In the genomic region with DNA sequence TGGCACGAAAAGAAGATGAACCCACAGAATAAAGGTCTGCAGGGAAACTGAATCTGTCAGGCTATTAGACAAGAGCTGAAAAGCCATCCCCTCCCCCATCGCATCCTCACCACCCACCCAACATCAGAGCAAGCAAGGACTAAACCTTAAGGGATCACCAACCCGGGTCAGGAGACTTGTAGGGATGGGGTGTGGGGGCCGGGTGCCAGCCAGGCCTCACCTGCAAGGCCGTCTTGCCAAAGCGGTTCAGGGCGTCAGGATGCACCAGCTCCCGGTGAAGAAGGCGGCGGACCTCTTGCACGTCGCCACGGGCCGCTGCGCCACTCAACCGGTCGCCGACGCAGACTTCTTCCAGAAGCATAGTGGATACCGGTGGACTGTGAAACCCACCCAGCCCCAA, we compare ENCODE assay signal across 9 mouse cellular contexts. TPM values are rescaled to one million over a fixed set of nuclear protein-coding genes. Genes with fewer than 3 reads are reported as not detected.
DNase-seq lines count a peak whose midpoint lies in the region; ATAC-seq and TF ChIP-seq lines count a peak whose summit lies in the region.
"Had no signal": no experiment of that assay in that cellular context is flagged by ENCODE, and none has a peak within 500 bp of the region (broad histone marks: within the 10 kb centered on the region; RNA-seq: fewer than 3 reads in every experiment).

No protein-coding gene starts in this region.

- TF ChIP-seq EP300 in heart, adult 2 months (IDR thresholded peaks at IDR 0.05; ENCODE audit: insufficient read depth, low read depth, low read length), result no peak

- peak overlapping the region; percentile 87 for H3K4me2 ChIP-seq in forebrain, embryonic 13.5 days
- peak overlapping the region; percentile 80 for H3K4me2 ChIP-seq in liver, embryonic 16.5 days (ENCODE audit: low read depth, low read length)

- no peaks in the 10 kb centered on the region for H3K9me3 ChIP-seq in forebrain, embryonic 13.5 days (replicated peaks)
- no peaks in the 10 kb centered on the region for H3K9me3 ChIP-seq in liver, embryonic 16.5 days (replicated peaks; ENCODE audit: control insufficient read depth, low read length)

- H3K36me3 ChIP-seq in heart, adult 2 months (ENCODE audit: control insufficient read depth, insufficient read depth, low read length), result peaks cover 4% of the 10 kb centered on the region
- peaks cover 4% of the 10 kb centered on the region; the same call in 1 of the 2 replicates for H3K36me3 ChIP-seq in forebrain, embryonic 13.5 days (ENCODE audit: poor library complexity, severe bottlenecking)
- peaks cover 11% of the 10 kb centered on the region; the same call in 1 of the 2 replicates for H3K36me3 ChIP-seq in liver, embryonic 16.5 days (ENCODE audit: control insufficient read depth, insufficient read depth)

- TF ChIP-seq CTCF in heart, adult 2 months (IDR thresholded peaks at IDR 0.05), result no peak

- WGBS in heart, adult 2 months, result 1% methylated on average over 20 of the region's 20 CpGs
- WGBS in forebrain, embryonic 13.5 days, result under 1% methylated on average over 20 of the region's 20 CpGs
- WGBS in liver, embryonic 16.5 days (ENCODE audit: insufficient replicate concordance), result 0% methylated on average over 20 of the region's 20 CpGs

- intact Hi-C loops in heart, adult 2 months (cut with DNase I), result loop anchor here (5.0 kb wide), 1 partner anchor 68 kb away; no protein-coding TSS in a partner anchor
- intact Hi-C loops in heart, postnatal 25 days (cut with DNase I), result loop anchor here (5.0 kb wide), 1 partner anchor 48 kb away; no protein-coding TSS in a partner anchor

- no peak for ATAC-seq in forebrain, embryonic 13.5 days
- ATAC-seq in liver, embryonic 16.5 days (ENCODE audit: low read depth), result peak; percentile 0; the same call in 1 of the 2 replicates

- no peak for TF ChIP-seq POLR2A in heart, adult 2 months (IDR thresholded peaks at IDR 0.05; ENCODE audit: insufficient read depth, low read depth, low read length)

- H3K4me3 ChIP-seq in heart, adult 2 months, result peak overlapping the region; percentile 84
- peak overlapping the region; percentile 85 for H3K4me3 ChIP-seq in forebrain, embryonic 13.5 days
- peak overlapping the region; percentile 77 for H3K4me3 ChIP-seq in liver, embryonic 16.5 days (ENCODE audit: low read depth, low read length)

- DNase-seq in heart, adult 2 months, result no peak
- DNase-seq in heart, postnatal 25 days (ENCODE audit: low spot score), result no peak
- DNase-seq in right cerebral cortex, postnatal 4 days, result peak; percentile 51
- no peak for DNase-seq in right cerebral cortex, postnatal 14 days
- DNase-seq in T-cell, adult 2 months (ENCODE audit: low spot score), result no peak
- no peak for DNase-seq in urinary bladder, postnatal 14 days (ENCODE audit: low spot score)

- peaks cover 5% of the 10 kb centered on the region for H3K4me1 ChIP-seq in heart, adult 2 months (ENCODE audit: control insufficient read depth, insufficient read depth, low read length)
- H3K4me1 ChIP-seq in forebrain, embryonic 13.5 days, result peaks cover 37% of the 10 kb centered on the region
- H3K4me1 ChIP-seq in liver, embryonic 16.5 days (ENCODE audit: control insufficient read depth, low read depth, low read length), result peaks cover 30% of the 10 kb centered on the region

- no peaks in the 10 kb centered on the region for H3K27me3 ChIP-seq in heart, adult 2 months (ENCODE audit: control insufficient read depth, insufficient read depth, low read length)
- H3K27me3 ChIP-seq in forebrain, embryonic 13.5 days, result no peaks in the 10 kb centered on the region
- H3K27me3 ChIP-seq in liver, embryonic 16.5 days (ENCODE audit: control insufficient read depth, insufficient read depth, low read depth, low read length), result no peaks in the 10 kb centered on the region

- H3K27ac ChIP-seq in heart, adult 2 months, result peak overlapping the region; percentile 93
- H3K27ac ChIP-seq in forebrain, embryonic 13.5 days, result peak overlapping the region; percentile 78
- peak overlapping the region; percentile 94 for H3K27ac ChIP-seq in liver, embryonic 16.5 days (ENCODE audit: low read length)

- no peaks in the 10 kb centered on the region for H3K79me2 ChIP-seq in heart, adult 2 months (replicated peaks; ENCODE audit: control insufficient read depth, insufficient read depth, low read length)

- peak overlapping the region; percentile 86 for H3K9ac ChIP-seq in heart, adult 2 months (ENCODE audit: low read depth, low read length)
- H3K9ac ChIP-seq in forebrain, embryonic 13.5 days, result peak overlapping the region; percentile 86
- H3K9ac ChIP-seq in liver, embryonic 16.5 days (ENCODE audit: low read depth, low read length), result peak overlapping the region; percentile 87

RNA-seq across cellular contexts. Expression of a gene that starts 0.6 kb away (rescaled TPM):
- total RNA-seq in heart, adult 2 months (2021), result 10 to 100 TPM; 11.3 to 15.0 TPM
- polyA plus RNA-seq in heart, adult 2 months (2012; rRNA removed), result 25.0 and 32.9 TPM in 2 replicates
- total RNA-seq in heart, postnatal 25 days (2021), result 10 to 100 TPM; 15.1 to 16.8 TPM
- 85.4 and 88.3 TPM in 2 replicates for polyA plus RNA-seq in forebrain, embryonic 13.5 days (2015; fragmentation: Nextera tagmentation; extraction: Ambion mirVana)
- polyA plus RNA-seq in liver, embryonic 16.5 days (2015; fragmentation: Nextera tagmentation; extraction: Ambion mirVana), result 120 and 128 TPM in 2 replicates

RNA-seq across cellular contexts. Expression of a gene that starts 2.8 kb away (rescaled TPM):
- total RNA-seq in heart, adult 2 months (2021), result 10 to 100 TPM; 16.3 to 16.8 TPM
- polyA plus RNA-seq in heart, adult 2 months (2012; rRNA removed), result 10.5 and 12.8 TPM in 2 replicates
- 10 to 100 TPM; 15.9 to 17.4 TPM for total RNA-seq in heart, postnatal 25 days (2021)
- polyA plus RNA-seq in forebrain, embryonic 13.5 days (2015; fragmentation: Nextera tagmentation; extraction: Ambion mirVana), result 15.4 and 20.1 TPM in 2 replicates
- 5.5 and 8.1 TPM in 2 replicates for polyA plus RNA-seq in liver, embryonic 16.5 days (2015; fragmentation: Nextera tagmentation; extraction: Ambion mirVana)

RNA-seq across cellular contexts. Expression of a gene that starts 21.5 kb away (rescaled TPM):
- total RNA-seq in heart, adult 2 months (2021), result not detected
- 1.0 TPM in 1 of 2 replicates, not detected in the other for polyA plus RNA-seq in heart, adult 2 months (2012; rRNA removed)
- not detected for total RNA-seq in heart, postnatal 25 days (2021)
- 0.39 and 0.52 TPM in 2 replicates for polyA plus RNA-seq in forebrain, embryonic 13.5 days (2015; fragmentation: Nextera tagmentation; extraction: Ambion mirVana)
- polyA plus RNA-seq in liver, embryonic 16.5 days (2015; fragmentation: Nextera tagmentation; extraction: Ambion mirVana), result 0.08 and 1.1 TPM in 2 replicates
- total RNA-seq: hematopoietic stem cell, adult 5-6 weeks had no signal

RNA-seq across cellular contexts. Expression of a gene that starts 25.5 kb away (rescaled TPM):
- total RNA-seq in heart, adult 2 months (2021), result 100 to 1,000 TPM in 1 of 2 experiments, 10 to 100 TPM in 1; 88.7 to 100 TPM
- 60.8 and 72.6 TPM in 2 replicates for polyA plus RNA-seq in heart, adult 2 months (2012; rRNA removed)
- total RNA-seq in heart, postnatal 25 days (2021), result 10 to 100 TPM; 94.7 to 96.1 TPM
- polyA plus RNA-seq in forebrain, embryonic 13.5 days (2015; fragmentation: Nextera tagmentation; extraction: Ambion mirVana), result 60.2 and 60.3 TPM in 2 replicates
- 90.4 and 95.3 TPM in 2 replicates for polyA plus RNA-seq in liver, embryonic 16.5 days (2015; fragmentation: Nextera tagmentation; extraction: Ambion mirVana)

RNA-seq across cellular contexts. Expression of a gene that starts 29.9 kb away (rescaled TPM):
- total RNA-seq in heart, adult 2 months (2021), result 10 to 100 TPM; 77.0 to 89.5 TPM
- polyA plus RNA-seq in heart, adult 2 months (2012; rRNA removed), result 86.8 and 148 TPM in 2 replicates
- total RNA-seq in heart, postnatal 25 days (2021), result 100 to 1,000 TPM in 1 of 2 experiments, 10 to 100 TPM in 1; 99.2 to 113 TPM
- polyA plus RNA-seq in forebrain, embryonic 13.5 days (2015; fragmentation: Nextera tagmentation; extraction: Ambion mirVana), result 63.6 and 68.3 TPM in 2 replicates
- polyA plus RNA-seq in liver, embryonic 16.5 days (2015; fragmentation: Nextera tagmentation; extraction: Ambion mirVana), result 16.9 TPM in 2 replicates
